Mouse (Mus musculus) kidney, embryonic 16.5 days (tissue): ENCODE measurements at regions not wholly inside any gene's neighbourhood (a gene's known extent, or its start where the extent isn't known, plus 50 kb on each side); places are given as distances from the start of the nearest gene placed in this dataset.

ENCODE experiments used
- ATAC-seq: fragments of 200-750 bp; cut with Nextera tagmentation; 2 replicates; pipeline ENCODE4 v1.8.0; 2017; ENCODE audit warnings: moderate TSS enrichment; ENCODE audit not compliant: low FRiP score, low TSS enrichment
- H3K27ac ChIP-seq: fragments of 300-500 bp; sonication (generic); 2 replicates; pipeline ENCODE4 v1.5.1; 2014; ENCODE audit warnings: low read length
- H3K27me3 ChIP-seq: fragments of 300-500 bp; sonication (generic); 2 replicates; pipeline ENCODE4 v1.6.1; 2014; ENCODE audit warnings: low read length, control low read depth, mixed read lengths; ENCODE audit not compliant: insufficient read depth
- H3K36me3 ChIP-seq: fragments of 300-500 bp; sonication (generic); 2 replicates; pipeline ENCODE4 v1.6.1; 2014; ENCODE audit warnings: low read length, control low read depth, mixed read lengths; ENCODE audit not compliant: insufficient read depth
- H3K4me1 ChIP-seq: fragments of 300-500 bp; sonication (generic); 2 replicates; pipeline ENCODE4 v1.6.1; 2014; ENCODE audit warnings: low read length, control low read depth, mixed read lengths; ENCODE audit not compliant: insufficient read depth
- H3K4me2 ChIP-seq: fragments of 300-500 bp; sonication (generic); replicated peaks from 2 replicates; pipeline ENCODE4 v1.6.1; 2014; ENCODE audit warnings: low read depth, low read length
- H3K4me3 ChIP-seq: fragments of 300-500 bp; sonication (generic); 2 replicates; pipeline ENCODE4 v1.5.1; 2014; ENCODE audit warnings: mild to moderate bottlenecking, low read length
- H3K9ac ChIP-seq: fragments of 300-500 bp; sonication (generic); replicated peaks from 2 replicates; pipeline ENCODE4 v1.6.1; 2014; ENCODE audit warnings: low read length
- H3K9me3 ChIP-seq: fragments of 300-500 bp; sonication (generic); 2 replicates; pipeline ENCODE4 v1.6.1; 2016; ENCODE audit warnings: low read length, control low read depth
- WGBS: fragments of 180-500 bp; shearing (Covaris S2); extraction: QIAGEN DNeasy Blood & Tissue Kit; methylation state at CpG from one replicate; pipeline ENCODE4 v1.1.7; 2014; 5-methylcytosine and 5-hydroxymethylcytosine counted together

DNA sequence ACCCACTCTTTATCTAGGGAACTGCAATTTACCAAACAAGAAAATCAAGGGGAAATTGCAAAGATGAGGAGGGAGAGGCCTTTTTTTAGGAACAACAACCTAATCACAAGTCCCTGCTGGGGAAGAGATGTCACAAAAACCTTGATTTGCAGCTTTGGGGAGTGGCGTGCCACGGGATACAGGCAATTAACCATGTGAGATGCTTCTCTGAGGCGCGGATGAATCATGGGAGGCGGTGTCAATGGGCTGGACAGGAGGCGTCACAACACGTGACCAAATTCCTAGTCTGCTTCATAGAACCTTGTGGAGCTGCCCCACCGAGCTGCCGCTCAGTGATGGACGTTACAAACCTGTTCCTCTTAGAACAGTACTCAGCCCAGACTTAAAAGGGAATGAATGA lies 123.6 kb upstream of the Srsf6 start:
- Histone ChIP-seq H3K27ac (no peak overlapping the region), H3K9me3 (no peaks in the 10 kb centered on the region), H3K36me3 (no peaks in the 10 kb centered on the region), H3K9ac (no peak overlapping the region), H3K27me3 (no peaks in the 10 kb centered on the region), H3K4me3 (no peak overlapping the region), H3K4me1 (no peaks in the 10 kb centered on the region), H3K4me2 (no peak overlapping the region)
- WGBS: 46% methylated on average over 10 of the region's 10 CpGs
- no peak for ATAC-seq

GRCm38 (mm10) chr2:162796528-162796927 lies 134.8 kb upstream of the Srsf6 start:
- H3K4me1 ChIP-seq: no peaks in the 10 kb centered on the region
- H3K27me3 ChIP-seq: no peaks in the 10 kb centered on the region
- H3K9me3 ChIP-seq: no peaks in the 10 kb centered on the region
- 68% methylated on average over 4 of the region's 4 CpGs for WGBS
- H3K4me2 ChIP-seq: no peak overlapping the region
- ATAC-seq: no peak
- no peak overlapping the region for H3K9ac ChIP-seq
- H3K36me3 ChIP-seq: no peaks in the 10 kb centered on the region
- H3K27ac ChIP-seq: no peak overlapping the region
- H3K4me3 ChIP-seq: no peak overlapping the region

DNA sequence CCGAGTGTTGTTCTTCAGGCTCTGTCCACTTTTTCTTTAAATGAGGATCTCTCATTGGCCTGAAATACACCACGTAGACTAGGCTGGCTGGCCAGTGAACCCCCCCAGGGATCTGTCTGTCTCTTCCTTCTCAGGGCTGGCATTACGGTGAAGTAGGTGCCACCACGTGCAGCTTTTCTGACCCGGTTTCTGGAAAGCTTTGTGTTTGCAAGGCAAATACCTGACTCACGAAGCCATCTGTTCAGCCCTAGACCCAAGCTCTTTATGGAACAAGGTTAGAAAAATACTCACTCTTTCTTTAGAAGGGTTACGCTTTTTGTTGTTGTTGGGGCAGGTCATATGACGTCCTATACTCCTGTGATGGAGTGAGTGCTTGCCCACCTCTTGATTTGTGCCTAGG lies 133.3 kb upstream of the Ptprt start:
- Histone ChIP-seq H3K4me3 (no peak overlapping the region), H3K4me1 (no peaks in the 10 kb centered on the region), H3K9ac (no peak overlapping the region), H3K27me3 (no peaks in the 10 kb centered on the region), H3K27ac (no peak overlapping the region), H3K9me3 (no peaks in the 10 kb centered on the region), H3K4me2 (no peak overlapping the region), H3K36me3 (no peaks in the 10 kb centered on the region)
- ATAC-seq: no peak
- 81% methylated on average over 8 of the region's 8 CpGs for WGBS

GRCm38 (mm10) chr2:162791374-162792098 lies 130.6 kb upstream of the Ptprt start:
- Histone ChIP-seq H3K27ac (no peak overlapping the region), H3K9me3 (no peaks in the 10 kb centered on the region), H3K27me3 (no peaks in the 10 kb centered on the region), H3K9ac (no peak overlapping the region), H3K4me1 (no peaks in the 10 kb centered on the region), H3K4me3 (no peak overlapping the region), H3K36me3 (no peaks in the 10 kb centered on the region), H3K4me2 (no peak overlapping the region)
- ATAC-seq: no peak
- WGBS: 68% methylated on average over 12 of the region's 12 CpGs

DNA sequence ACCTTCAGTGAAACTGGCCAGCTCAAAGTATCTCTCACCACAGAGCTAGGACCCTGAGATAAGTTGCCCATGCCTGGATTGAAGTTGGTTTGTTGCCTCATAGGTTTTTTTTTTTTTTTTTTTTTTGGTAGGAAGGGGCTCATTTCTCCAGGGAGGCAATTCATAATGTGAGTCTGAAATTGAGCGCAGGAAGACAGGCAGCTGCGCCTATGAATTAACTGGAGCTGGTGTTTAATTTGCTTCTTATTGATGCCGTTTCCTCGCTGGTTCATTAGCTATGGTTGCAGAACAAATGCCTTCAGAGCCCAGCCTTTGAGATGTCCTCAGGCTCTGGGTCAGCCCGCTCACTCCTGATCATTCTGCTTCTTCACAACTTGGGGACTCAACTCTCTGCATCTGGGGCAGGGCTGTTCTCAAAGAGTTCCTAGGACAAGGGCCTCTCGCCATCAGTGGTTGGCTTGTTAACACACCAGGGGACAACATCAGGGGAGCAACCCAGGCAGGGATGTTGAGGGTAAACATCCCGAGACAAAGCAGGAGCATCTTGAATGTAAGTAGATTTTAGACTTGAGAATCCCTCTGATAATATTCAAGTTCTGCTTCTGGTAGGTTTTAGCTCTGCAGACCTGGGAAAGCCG lies 123.3 kb upstream of the Ptprt start:
- no peak overlapping the region for H3K27ac ChIP-seq
- no peak overlapping the region for H3K9ac ChIP-seq
- WGBS: 70% methylated on average over 8 of the region's 8 CpGs
- H3K27me3 ChIP-seq: no peaks in the 10 kb centered on the region
- ATAC-seq: no peak
- no peak overlapping the region for H3K4me2 ChIP-seq
- no peaks in the 10 kb centered on the region for H3K36me3 ChIP-seq
- H3K9me3 ChIP-seq: no peaks in the 10 kb centered on the region
- no peaks in the 10 kb centered on the region for H3K4me1 ChIP-seq
- H3K4me3 ChIP-seq: no peak overlapping the region

GRCm38 (mm10) chr2:162781599-162781998 lies 120.7 kb upstream of the Ptprt start:
- Histone ChIP-seq H3K36me3 (no peaks in the 10 kb centered on the region), H3K4me3 (no peak overlapping the region), H3K4me1 (no peaks in the 10 kb centered on the region), H3K27ac (no peak overlapping the region), H3K9ac (no peak overlapping the region), H3K27me3 (no peaks in the 10 kb centered on the region), H3K9me3 (no peaks in the 10 kb centered on the region), H3K4me2 (no peak overlapping the region)
- no peak for ATAC-seq
- 62% methylated on average over 6 of the region's 6 CpGs for WGBS

GRCm38 (mm10) chr2:162776542-162776941 lies 115.6 kb upstream of the Ptprt start:
- no peaks in the 10 kb centered on the region for H3K27me3 ChIP-seq
- WGBS: 83% methylated on average over 5 of the region's 5 CpGs
- no peaks in the 10 kb centered on the region for H3K36me3 ChIP-seq
- H3K4me2 ChIP-seq: no peak overlapping the region
- H3K4me3 ChIP-seq: no peak overlapping the region
- ATAC-seq: no peak
- H3K4me1 ChIP-seq: no peaks in the 10 kb centered on the region
- no peak overlapping the region for H3K27ac ChIP-seq
- no peaks in the 10 kb centered on the region for H3K9me3 ChIP-seq
- no peak overlapping the region for H3K9ac ChIP-seq

DNA sequence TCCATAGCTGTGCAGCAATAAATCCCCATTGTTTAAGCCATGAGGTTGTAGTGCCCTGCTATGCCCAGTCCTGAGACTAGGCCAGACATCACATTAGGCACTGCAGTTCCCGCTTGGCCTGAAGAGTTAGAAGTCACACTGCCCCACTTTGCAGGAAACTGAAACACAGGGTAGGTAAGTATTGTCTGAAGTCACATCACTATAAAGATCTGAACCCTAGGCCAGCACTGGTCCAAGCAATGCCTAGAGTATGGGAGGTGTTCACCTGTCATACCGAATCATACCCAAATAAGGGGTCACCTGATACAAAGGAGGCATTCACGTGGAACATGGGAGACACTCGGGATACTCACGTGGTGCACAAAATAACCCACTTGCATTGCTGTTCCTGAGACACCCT lies 111.6 kb upstream of the Ptprt start:
- Histone ChIP-seq H3K4me1 (no peaks in the 10 kb centered on the region), H3K4me3 (no peak overlapping the region), H3K9ac (no peak overlapping the region), H3K36me3 (no peaks in the 10 kb centered on the region), H3K9me3 (no peaks in the 10 kb centered on the region), H3K4me2 (no peak overlapping the region), H3K27ac (no peak overlapping the region), H3K27me3 (no peaks in the 10 kb centered on the region)
- WGBS: 84% methylated on average over 5 of the region's 5 CpGs
- ATAC-seq: no peak

GRCm38 (mm10) chr2:162769711-162770428 lies 108.9 kb upstream of the Ptprt start:
- no peak overlapping the region for H3K9ac ChIP-seq
- H3K9me3 ChIP-seq: no peaks in the 10 kb centered on the region
- H3K27me3 ChIP-seq: no peaks in the 10 kb centered on the region
- 74% methylated on average over 6 of the region's 6 CpGs for WGBS
- no peaks in the 10 kb centered on the region for H3K36me3 ChIP-seq
- no peak overlapping the region for H3K27ac ChIP-seq
- no peak for ATAC-seq
- H3K4me1 ChIP-seq: no peaks in the 10 kb centered on the region
- H3K4me2 ChIP-seq: no peak overlapping the region
- no peak overlapping the region for H3K4me3 ChIP-seq

GRCm38 (mm10) chr2:162764059-162764458 lies 103.1 kb upstream of the Ptprt start:
- H3K4me3 ChIP-seq: no peak overlapping the region

More at GRCm38 (mm10) chr2:162764059-162764458, 103.1 kb upstream of the Ptprt start:
- H3K4me2 ChIP-seq: no peak overlapping the region
- 86% methylated on average over 6 of the region's 6 CpGs for WGBS
- H3K4me1 ChIP-seq: no peaks in the 10 kb centered on the region
- no peaks in the 10 kb centered on the region for H3K9me3 ChIP-seq
- ATAC-seq: no peak
- H3K27me3 ChIP-seq: no peaks in the 10 kb centered on the region
- no peak overlapping the region for H3K9ac ChIP-seq
- H3K27ac ChIP-seq: no peak overlapping the region
- no peaks in the 10 kb centered on the region for H3K36me3 ChIP-seq
